Mouse (Mus musculus) natural killer cell, adult 2 months (primary cell): ENCODE measurements around the gene Gm31371.
"Not testable (repeated sequence)": the region's sequence is repeated elsewhere in the genome, so short reads cannot be mapped to it uniquely, and the experiment has no call there.

Source experiments
- DNase-seq, 2 experiments: peaks; one replicate each; pipeline ENCODE4 v3.0.0; 2022; ENCODE audit warnings: low spot score in 2 of 2

Gene Gm31371

DNA sequence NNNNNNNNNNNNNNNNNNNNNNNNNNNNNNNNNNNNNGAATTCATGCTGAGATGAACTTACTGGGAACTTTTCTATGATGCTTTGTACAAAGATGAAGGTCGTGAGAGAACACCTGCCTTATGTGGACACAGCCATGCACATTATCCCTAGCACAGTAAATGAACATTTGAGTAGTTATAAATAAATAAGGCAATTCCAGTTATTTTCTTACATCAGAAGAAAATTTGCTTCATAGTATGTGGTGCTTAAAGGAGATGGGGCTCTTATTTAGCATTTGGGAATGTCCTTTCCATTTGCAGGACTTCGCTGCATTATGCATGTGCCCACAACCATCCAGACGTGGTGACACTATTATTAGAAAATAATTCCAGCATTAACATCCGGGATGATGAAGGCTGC is at the start of gene Gm31371:
Gene Gm31371 (plus strand): TSS at position 301 of the 400 bp plus-strand sequence.
- not testable (repeated sequence) for DNase-seq

DNA sequence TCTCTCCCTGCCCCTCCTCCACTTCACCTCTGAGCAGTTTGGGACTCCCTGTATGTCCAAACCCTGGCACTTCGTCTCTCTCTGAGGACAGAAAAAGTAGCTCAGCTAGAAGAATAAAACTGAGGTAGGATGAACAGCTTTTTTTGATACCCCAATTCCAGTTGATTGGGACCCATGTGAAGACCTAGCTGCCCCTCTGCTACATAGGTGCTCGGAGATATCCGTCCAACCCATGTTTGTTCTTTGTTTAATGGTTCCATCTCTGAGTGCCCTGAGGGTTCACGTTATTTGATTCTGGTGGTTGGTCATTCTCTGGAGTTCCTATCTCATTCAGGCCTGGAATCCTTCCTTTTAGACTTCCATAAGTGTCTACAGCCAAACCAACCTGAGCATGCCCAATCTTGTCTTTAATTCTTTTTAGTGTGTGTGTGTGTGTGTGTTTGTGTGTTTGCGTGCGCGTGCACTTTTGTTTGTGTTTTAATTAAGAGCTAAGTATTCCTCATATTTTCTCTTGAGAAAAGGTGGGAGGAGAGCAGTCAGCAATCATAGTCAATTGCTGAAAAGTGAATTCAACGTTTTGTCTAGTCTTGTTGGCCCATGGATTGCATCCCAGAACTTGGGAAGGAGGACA is 3.3 kb downstream of the Gm31371 start:
- not testable (repeated sequence) for DNase-seq

DNA sequence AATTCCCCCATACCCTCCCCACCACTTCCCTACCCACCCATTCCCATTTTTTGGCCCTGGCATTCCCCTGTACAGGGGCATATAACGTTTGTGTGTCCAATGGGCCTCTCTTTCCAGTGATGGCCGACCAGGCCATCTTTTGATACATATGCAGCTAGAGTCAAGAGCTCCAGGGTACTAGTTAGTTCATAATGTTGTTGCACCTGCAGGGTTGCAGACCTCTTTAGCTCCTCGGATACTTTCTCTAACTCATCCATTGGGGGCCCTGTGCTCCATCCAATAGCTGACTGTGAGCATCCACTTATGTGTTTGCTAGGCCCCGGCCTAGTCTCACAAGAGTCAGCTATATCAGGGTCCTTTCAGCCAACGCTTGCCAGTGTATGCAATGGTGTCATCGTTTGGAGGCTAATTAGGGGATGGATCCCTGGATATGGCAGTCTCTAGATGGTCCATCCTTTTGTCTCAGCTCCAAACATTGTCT is 5.7 kb downstream of the Gm31371 start:
- DNase-seq = peak in 1 of 2 experiments; percentile 11

DNA sequence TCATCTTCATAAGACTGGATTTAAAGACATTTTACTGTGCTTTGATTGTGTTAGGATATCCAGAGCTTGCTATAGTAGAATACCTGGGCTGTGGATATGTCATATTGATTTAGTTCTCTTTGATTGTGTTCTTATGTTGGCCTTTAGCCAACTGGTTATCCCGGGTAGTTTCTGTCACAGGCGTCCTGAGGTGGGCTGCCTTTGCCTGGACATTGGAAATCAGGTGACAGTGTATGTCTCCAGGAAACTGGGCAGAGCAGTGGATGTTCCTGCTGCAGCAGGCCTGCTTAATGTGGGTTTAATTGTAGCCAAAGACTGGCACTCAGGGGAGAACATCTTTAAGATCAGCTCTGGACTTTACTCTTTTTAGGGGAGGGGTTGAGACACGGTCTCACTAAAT is 15.9 kb downstream of the Gm31371 start:
- DNase-seq = not testable (repeated sequence)

DNA sequence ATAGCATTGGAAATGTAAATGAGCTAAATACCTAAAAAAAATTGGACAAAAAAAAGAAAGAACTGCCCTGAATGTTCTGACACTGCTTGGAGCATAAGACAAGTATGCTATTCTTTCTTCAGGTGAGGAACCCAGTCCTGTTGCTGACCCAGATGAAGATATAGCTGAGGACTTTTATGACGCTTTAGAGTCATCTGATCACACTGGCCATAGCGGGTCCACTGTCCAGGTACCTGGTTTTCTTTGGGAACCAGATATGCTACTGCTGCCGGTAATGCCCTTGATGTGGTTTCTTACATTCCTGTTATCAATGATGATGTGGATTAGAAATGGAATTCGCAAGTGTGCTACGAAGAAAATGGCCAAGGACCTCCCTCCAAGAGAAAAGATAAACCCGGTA is 31.1 kb downstream of the Gm31371 start:
- peak in 1 of 2 experiments; percentile 6 for DNase-seq

DNA sequence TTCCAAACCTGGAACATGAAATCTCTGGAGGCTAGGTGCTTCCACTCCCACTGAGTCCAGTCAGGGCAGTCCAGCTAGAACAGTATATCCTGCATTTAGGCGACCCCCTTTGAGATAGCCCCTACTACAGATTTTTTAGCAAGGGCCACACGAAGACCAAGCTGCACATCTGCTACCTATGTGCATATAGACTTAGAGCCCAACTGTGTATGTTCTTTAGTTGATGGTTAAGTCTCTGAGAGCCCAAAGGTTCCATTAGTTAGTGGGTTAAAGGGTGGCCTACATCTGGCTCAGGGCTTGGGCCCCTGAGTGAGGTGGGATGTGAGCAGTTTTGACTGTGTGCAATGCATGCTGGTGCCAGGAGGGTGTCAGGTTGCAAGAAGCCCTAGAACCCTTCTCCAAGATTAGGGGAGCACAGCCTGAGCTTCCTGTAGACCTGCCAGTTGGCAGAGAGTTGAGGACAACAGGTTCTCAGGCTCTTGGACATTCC is 32.4 kb downstream of the Gm31371 start:
- DNase-seq = peak in 1 of 2 experiments; percentile 2

DNA sequence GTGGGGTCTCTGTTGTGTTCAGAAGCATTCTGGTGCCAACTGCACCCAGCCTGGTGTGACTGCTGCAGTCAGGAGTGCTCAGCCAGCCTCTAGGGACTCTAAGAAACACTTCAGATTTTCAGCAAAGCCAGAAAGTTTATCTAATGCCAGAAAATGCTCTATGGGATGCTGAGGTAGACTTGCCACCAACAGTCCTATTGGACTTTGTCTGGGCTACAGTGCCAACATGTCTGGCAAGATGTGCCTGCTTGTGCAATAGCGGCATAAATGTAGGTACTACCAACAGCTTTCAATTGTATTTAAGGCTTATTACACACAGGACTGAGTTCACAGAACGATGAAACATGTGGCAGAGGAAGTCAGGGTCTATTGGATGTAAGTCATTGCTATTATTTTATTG is 57.7 kb downstream of the Gm31371 start:
- DNase-seq = no peak

DNA sequence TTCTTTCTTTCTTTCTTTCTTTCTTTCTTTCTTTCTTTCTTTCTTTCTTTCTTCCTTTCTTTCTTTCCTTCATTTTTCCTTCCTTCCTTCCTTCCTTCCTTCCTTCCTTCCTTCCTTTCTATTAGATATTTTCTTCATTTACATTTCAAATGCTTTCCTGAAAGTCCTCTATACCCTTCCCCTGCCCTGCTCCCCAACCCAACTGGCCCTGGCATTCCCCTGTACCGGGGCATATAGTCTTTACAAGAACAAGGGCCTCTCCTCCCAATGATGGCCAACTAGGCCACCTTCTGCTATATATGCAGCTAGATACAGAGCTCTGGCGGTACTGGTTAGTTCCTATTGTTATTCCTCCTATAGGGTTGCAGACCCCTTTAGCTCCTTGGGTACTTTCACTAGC is 60.6 kb downstream of the Gm31371 start:
- DNase-seq = peak in 1 of 2 experiments; percentile 3

DNA sequence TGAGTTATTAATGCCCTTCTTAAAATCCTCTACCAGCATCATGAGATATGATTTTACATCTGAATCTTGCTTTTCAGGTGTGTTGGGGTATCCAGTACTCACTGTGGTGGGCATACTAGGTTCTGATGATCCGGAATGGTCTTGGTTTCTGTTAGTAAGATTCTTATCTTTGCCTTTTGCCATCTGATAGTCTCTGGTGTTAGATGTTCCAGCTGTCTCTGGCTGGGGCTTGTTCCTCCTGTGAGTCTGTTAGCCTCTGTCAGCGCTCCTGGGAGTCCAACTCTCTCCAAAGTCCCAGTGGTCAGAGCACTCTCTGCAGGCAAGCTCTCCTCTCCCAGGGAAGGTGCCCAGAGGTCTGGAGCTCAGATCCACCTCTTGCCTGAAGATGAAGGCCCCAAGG is 65.0 kb downstream of the Gm31371 start:
- peak; percentile 23 to 28 for DNase-seq

DNA sequence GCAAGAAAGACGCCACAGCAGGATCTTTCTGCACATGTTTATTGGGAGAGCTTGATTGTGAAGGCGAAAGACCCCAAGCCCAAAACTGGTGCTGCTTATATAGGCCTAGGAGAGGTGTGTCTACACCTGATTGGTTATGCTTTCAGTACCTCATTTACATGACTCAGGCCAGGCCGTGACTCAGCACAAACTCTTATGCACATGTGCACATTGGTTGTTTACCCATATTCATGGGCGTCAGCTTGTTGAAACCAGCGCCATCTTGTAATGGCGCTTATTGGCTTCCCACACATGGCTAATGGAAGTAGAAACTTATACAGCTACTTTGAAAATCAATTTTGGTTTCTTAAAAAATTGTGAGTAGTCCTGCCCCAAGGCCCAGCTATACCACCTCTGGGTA is 72.0 kb downstream of the Gm31371 start:
- not testable (repeated sequence) for DNase-seq
